Mouse (Mus musculus) T-cell, adult 2 months (primary cell): ENCODE results near the gene Rpsa.
A peak's percentile ranks its signal among the peaks of the same experiment; 100 is the strongest.

Source experiments
- DNase-seq: peaks from one replicate; pipeline ENCODE4 v3.0.0; 2022; ENCODE audit warnings: low spot score

The Rpsa gene

DNA sequence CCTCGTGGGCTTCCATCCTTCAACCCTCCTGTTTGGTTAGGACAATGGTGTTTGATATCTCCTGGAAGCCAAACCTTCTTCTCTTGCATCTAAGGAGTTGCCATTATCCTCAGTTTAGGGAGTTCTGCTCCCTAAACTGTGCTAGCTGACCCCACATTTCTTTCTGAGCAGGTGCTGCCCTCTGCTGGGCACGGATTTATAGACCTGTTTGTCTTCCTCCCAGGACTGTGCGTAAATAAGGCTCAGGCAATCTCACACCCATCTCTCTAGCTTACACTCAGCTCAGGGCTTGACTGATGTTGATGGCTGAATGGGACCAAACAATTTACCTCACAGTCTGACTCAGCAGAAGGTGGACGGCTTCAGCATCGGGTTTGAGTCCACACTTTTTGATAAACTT lies 43.8 kb downstream of the Rpsa start:
- DNase-seq, result peak; percentile 34

DNA sequence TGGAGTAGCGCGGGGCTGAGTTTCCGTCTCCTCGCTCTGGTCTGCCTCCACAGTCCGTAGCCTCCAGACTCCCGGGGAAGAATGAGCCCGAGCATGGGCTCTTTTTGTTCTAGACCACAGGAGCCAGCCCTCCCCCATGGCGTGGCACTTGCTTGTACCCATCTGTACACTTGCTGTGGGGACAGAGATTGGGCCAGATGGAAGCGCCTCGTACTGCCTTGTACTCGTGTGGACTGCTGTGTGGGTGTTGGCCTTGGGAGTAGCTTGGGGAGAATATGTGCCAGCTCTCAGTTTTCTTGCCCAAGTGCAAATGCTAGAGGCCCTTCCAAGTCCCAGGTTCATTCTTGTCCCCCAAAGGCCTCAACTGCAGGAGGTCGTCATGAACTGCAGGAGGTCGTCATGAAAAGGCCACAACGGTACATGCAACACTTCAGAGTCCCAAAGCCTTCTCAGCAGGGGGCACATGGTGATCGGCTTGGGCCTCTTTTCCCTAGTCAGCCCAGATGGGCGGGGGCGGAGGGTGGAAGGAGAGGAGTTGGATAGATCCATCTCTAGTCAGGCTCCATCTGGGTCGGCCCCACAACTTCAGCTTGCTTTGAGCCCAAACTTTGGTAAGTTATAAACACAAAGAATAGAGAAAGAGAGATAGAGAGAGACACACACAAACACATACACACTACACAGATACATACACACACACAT lies 47.1 kb downstream of the Rpsa start:
- no peak for DNase-seq

DNA sequence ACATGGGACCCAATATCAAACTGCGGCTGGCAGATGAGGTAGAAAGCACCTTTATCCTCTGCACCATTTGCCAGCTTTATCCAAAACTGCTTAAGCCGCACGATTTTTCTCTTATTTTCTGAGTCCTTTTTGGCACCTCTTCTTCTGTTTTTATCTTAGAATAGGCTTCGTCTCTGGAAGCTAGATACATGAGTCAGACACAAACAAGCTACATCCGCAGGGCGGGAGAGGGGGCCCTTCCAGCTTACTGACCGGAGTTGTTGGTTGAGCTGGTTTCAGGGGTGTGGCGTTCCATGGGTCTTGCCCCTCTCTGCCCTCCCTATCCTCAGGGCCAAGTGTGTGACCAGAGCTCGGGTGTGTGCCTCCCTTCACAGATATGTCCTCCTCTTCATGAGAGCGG lies 51.3 kb downstream of the Rpsa start:
- DNase-seq, result no peak
